Mouse (Mus musculus) G1E (cell line): Measurements from ENCODE around the gene Smg9. TPM values are rescaled to one million over a fixed set of nuclear protein-coding genes. Genes with fewer than 3 reads are reported as not detected.

Source experiments
- ATAC-seq: 2 replicates; pipeline ENCODE4 v1.8.0; 2016; ENCODE audit warnings: mild to moderate bottlenecking; ENCODE audit not compliant: insufficient number of reproducible peaks, poor library complexity, low FRiP score, severe bottlenecking; ENCODE audit errors: extremely low read depth
- DNase-seq: peaks from one replicate; pipeline ENCODE4 v3.0.0; 2012; ENCODE audit warnings: low spot score
- H3K27me3 ChIP-seq: 2 replicates; pipeline ENCODE4 v1.6.1; 2012; ENCODE audit warnings: mild to moderate bottlenecking, low read length, inconsistent platforms; ENCODE audit not compliant: insufficient read depth
- H3K36me3 ChIP-seq: replicated peaks from 2 replicates; pipeline ENCODE3; 2012; ENCODE audit warnings: mild to moderate bottlenecking, inconsistent platforms
- H3K4me1 ChIP-seq: 2 replicates; pipeline ENCODE4 v1.6.1; 2012; ENCODE audit warnings: low read depth, low read length, inconsistent platforms, mixed read lengths; ENCODE audit not compliant: insufficient read depth
- H3K4me3 ChIP-seq: 2 replicates; pipeline ENCODE4 v1.5.1; 2012; ENCODE audit warnings: low read depth, mild to moderate bottlenecking, inconsistent platforms, low read length, moderate library complexity, mixed read lengths
- H3K9me3 ChIP-seq: replicated peaks from 2 replicates; pipeline ENCODE4 v1.6.1; 2012; ENCODE audit warnings: inconsistent platforms
- CTCF ChIP-seq: IDR thresholded peaks from 2 replicates; pipeline ENCODE4 v1.5.1; 2012; ENCODE audit warnings: low read depth, low read length, inconsistent platforms, mixed read lengths
- GATA1 ChIP-seq: IDR thresholded peaks from 2 replicates; pipeline ENCODE4 v1.6.1; 2012; ENCODE audit warnings: borderline replicate concordance, low read length, inconsistent platforms, mixed read lengths
- GATA2 ChIP-seq: IDR thresholded peaks from 2 replicates; pipeline ENCODE4 v1.6.1; 2012; ENCODE audit warnings: low read depth, low read length, inconsistent platforms, borderline replicate concordance
- POLR2AphosphoS5 ChIP-seq: IDR thresholded peaks from 2 replicates; pipeline ENCODE4 v1.6.1; 2012; ENCODE audit warnings: low read depth, low read length, inconsistent platforms; ENCODE audit not compliant: insufficient replicate concordance
- TAL1 ChIP-seq: conservative IDR thresholded peaks from 2 replicates; pipeline ENCODE4 v1.6.1; 2012; ENCODE audit warnings: low read depth, low read length, inconsistent platforms, mixed read lengths
- polyA plus RNA-seq: library from polyadenylated mRNA; stranded (reverse); fragments of >175 nt; gene quantifications from 2 replicates; pipeline ENCODE4 v1.2.3, GENCODE M21; 2012
- total RNA-seq, 2 experiments: library from RNA; stranded (forward) in 1 of 2; stranded (reverse) in 1 of 2; fragments of 200-1000 nt in 1 of 2; fragments of >200 nt in 1 of 2; fragmentation: Nextera tagmentation in 1 of 2; gene quantifications; 2 replicates each; pipeline ENCODE4 v1.2.3; 2014 to 2017

The Smg9 gene
- total and polyA plus RNA-seq, 3 experiments, result 16.1 to 77.3 (median 61.5) TPM

GRCm38 (mm10) chr7:24369731-24370541, 29.5 kb upstream of the Smg9 start, which contains the start of gene Kcnn4:
Gene Kcnn4 (plus strand): TSS chr7:24370263.
- DNase-seq (peak; percentile 65), ATAC-seq (peak; percentile 32)
- Histone ChIP-seq H3K9me3 (no peaks in the 10 kb centered on the region), H3K4me3 (peak within 1 kb of the TSS; percentile 81), H3K36me3 (peaks cover 31% of the 10 kb centered on the region), H3K4me1 (peaks cover 90% of the 10 kb centered on the region), H3K27me3 (no peaks in the 10 kb centered on the region)
- TF ChIP-seq CTCF (no peak), POLR2AphosphoS5 (no peak), GATA1 (no peak), GATA2 (no peak), TAL1 (no peak)

GRCm38 (mm10) chr7:24371012-24371808, 28.2 kb upstream of the Smg9 start:
- H3K36me3 ChIP-seq, result peaks cover 39% of the 10 kb centered on the region
- no peaks in the 10 kb centered on the region for H3K27me3 ChIP-seq
- TF ChIP-seq GATA1, result no peak
- no peak for TF ChIP-seq POLR2AphosphoS5
- TF ChIP-seq GATA2, result no peak
- no peak for TF ChIP-seq CTCF
- no peak for TF ChIP-seq TAL1
- H3K4me3 ChIP-seq, result peak overlapping the region; percentile 81
- no peaks in the 10 kb centered on the region for H3K9me3 ChIP-seq
- DNase-seq (no peak), ATAC-seq (peak; percentile 43)
- H3K4me1 ChIP-seq, result peaks cover 82% of the 10 kb centered on the region

GRCm38 (mm10) chr7:24371809-24372145, 27.6 kb upstream of the Smg9 start:
- Histone ChIP-seq H3K9me3 (no peaks in the 10 kb centered on the region), H3K4me3 (peak overlapping the region; percentile 81), H3K27me3 (no peaks in the 10 kb centered on the region), H3K36me3 (peaks cover 45% of the 10 kb centered on the region), H3K4me1 (peaks cover 82% of the 10 kb centered on the region)
- TF ChIP-seq TAL1 (no peak), POLR2AphosphoS5 (no peak), CTCF (no peak), GATA2 (no peak)
- no peak for DNase-seq
- ATAC-seq, result no peak

GRCm38 (mm10) chr7:24372300-24372699, 27.1 kb upstream of the Smg9 start:
- DNase-seq (no peak), ATAC-seq (no peak)
- H3K36me3 ChIP-seq, result peaks cover 50% of the 10 kb centered on the region
- TF ChIP-seq POLR2AphosphoS5 (no peak), CTCF (no peak), GATA1 (no peak), TAL1 (no peak), GATA2 (no peak)
- no peaks in the 10 kb centered on the region for H3K9me3 ChIP-seq
- peaks cover 82% of the 10 kb centered on the region for H3K4me1 ChIP-seq
- peak overlapping the region; percentile 81 for H3K4me3 ChIP-seq
- no peaks in the 10 kb centered on the region for H3K27me3 ChIP-seq

GRCm38 (mm10) chr7:24372786-24373185, 26.6 kb upstream of the Smg9 start:
- no peak for ATAC-seq
- no peaks in the 10 kb centered on the region for H3K9me3 ChIP-seq
- H3K4me3 ChIP-seq, result peak overlapping the region; percentile 81; the same call in 1 of the 2 replicates
- no peaks in the 10 kb centered on the region for H3K27me3 ChIP-seq
- peaks cover 55% of the 10 kb centered on the region for H3K36me3 ChIP-seq
- DNase-seq, result no peak
- H3K4me1 ChIP-seq, result peaks cover 83% of the 10 kb centered on the region
- TF ChIP-seq GATA1 (no peak), CTCF (no peak), TAL1 (no peak), GATA2 (no peak), POLR2AphosphoS5 (no peak)

- peak; percentile 65 for DNase-seq
- ATAC-seq, result no peak
These were observed 25.7 kb upstream of the Smg9 start for GRCm38 (mm10) chr7:24373538-24374379.

More at GRCm38 (mm10) chr7:24373538-24374379, 25.7 kb upstream of the Smg9 start:
- Histone ChIP-seq H3K27me3 (no peaks in the 10 kb centered on the region), H3K4me1 (peaks cover 84% of the 10 kb centered on the region), H3K36me3 (peaks cover 64% of the 10 kb centered on the region), H3K4me3 (peak overlapping the region; percentile 66; the same call in 1 of the 2 replicates), H3K9me3 (no peaks in the 10 kb centered on the region)
- TF ChIP-seq TAL1 (no peak), GATA2 (no peak), CTCF (no peak), POLR2AphosphoS5 (no peak), GATA1 (no peak)
